Mouse (Mus musculus) hematopoietic stem cell, adult 5-6 weeks (primary cell): ENCODE measurements around the gene Cdc42bpb. TPM values are rescaled to one million over a fixed set of nuclear protein-coding genes. Genes with fewer than 3 reads are reported as not detected.

Source experiments
- ATAC-seq, 2 experiments: fragments of 125-278 bp in 1 of 2; replicated peaks in 1 of 2; 2 replicates each; pipeline ENCODE4 v1.8.0; 2016 to 2017; ENCODE audit warnings: inconsistent platforms in 2 of 2, mild to moderate bottlenecking in 2 of 2, moderate number of reproducible peaks in 2 of 2, low read depth in 1 of 2, moderate TSS enrichment in 1 of 2; ENCODE audit not compliant: low FRiP score in 2 of 2, poor library complexity in 2 of 2, severe bottlenecking in 2 of 2, insufficient read depth in 1 of 2, low TSS enrichment in 1 of 2
- total RNA-seq: library from RNA; stranded (forward); fragments of 172-1452, 232-1000 nt; gene quantifications from 2 replicates; pipeline ENCODE4 v1.2.3, GENCODE M21; 2017

Gene Cdc42bpb
- total RNA-seq, 1 experiment from 2014 or later = 8.0 TPM

- no peak for ATAC-seq
These were observed 52.6 kb downstream of the Cdc42bpb start for GRCm38 (mm10) chr12:111324949-111325348.

- no peak for ATAC-seq
These were observed 53.0 kb downstream of the Cdc42bpb start for GRCm38 (mm10) chr12:111324536-111324935.

- ATAC-seq = no peak
These were observed 54.1 kb downstream of the Cdc42bpb start for GRCm38 (mm10) chr12:111323423-111323822.

- ATAC-seq = no peak
These were observed 55.7 kb downstream of the Cdc42bpb start for GRCm38 (mm10) chr12:111321832-111322231.

- ATAC-seq = no peak
These were observed 57.0 kb downstream of the Cdc42bpb start for GRCm38 (mm10) chr12:111320549-111320948.

- ATAC-seq = no peak
These were observed 59.8 kb downstream of the Cdc42bpb start for GRCm38 (mm10) chr12:111317694-111318093.

- ATAC-seq = no peak
These were observed 63.2 kb downstream of the Cdc42bpb start for GRCm38 (mm10) chr12:111314273-111314672.

- no peak for ATAC-seq
These were observed 65.7 kb downstream of the Cdc42bpb start for GRCm38 (mm10) chr12:111311775-111312174.

- no peak for ATAC-seq
These were observed 67.6 kb downstream of the Cdc42bpb start for GRCm38 (mm10) chr12:111309931-111310330.

- peak; percentile 70 to 78 for ATAC-seq
These were observed 68.3 kb downstream of the Cdc42bpb start for GRCm38 (mm10) chr12:111309256-111309655.

GRCm38 (mm10) chr12:111306821-111307220, 70.7 kb downstream of the Cdc42bpb start:
- ATAC-seq = no peak

GRCm38 (mm10) chr12:111303702-111304337, 73.7 kb downstream of the Cdc42bpb start:
- no peak for ATAC-seq

GRCm38 (mm10) chr12:111302018-111302345, 75.5 kb downstream of the Cdc42bpb start:
- 0 out of 4 replicates have a peak, but pooled peaks of 1 of the 2 experiments have one; percentile 29 for ATAC-seq

GRCm38 (mm10) chr12:111301322-111302017, 76.0 kb downstream of the Cdc42bpb start:
- no peak for ATAC-seq

GRCm38 (mm10) chr12:111293025-111293424, 84.5 kb downstream of the Cdc42bpb start:
- ATAC-seq = no peak

- ATAC-seq = 0 out of 4 replicates have a peak, but pooled peaks of 1 of the 2 experiments have one; percentile 48
These were observed 93.0 kb downstream of the Cdc42bpb start for GRCm38 (mm10) chr12:111284532-111284931.

GRCm38 (mm10) chr12:111283573-111283972, 93.9 kb downstream of the Cdc42bpb start:
- no peak for ATAC-seq

- no peak for ATAC-seq
These were observed 101.1 kb downstream of the Cdc42bpb start for GRCm38 (mm10) chr12:111276371-111276770.
